Mouse (Mus musculus): ENCODE measurements around the gene Ptbp3. TPM values are rescaled to one million over a fixed set of nuclear protein-coding genes. Genes with fewer than 3 reads are reported as not detected.

Ptbp3 gene
- total RNA-seq, 2 experiments from 2014 or later, result 29.6 to 37.0 TPM

GRCm38 (mm10) chr4:59445516-59445915, 103.6 kb downstream of the Ptbp3 start:
- intact Hi-C loops (cut with DNase I), result no loop called here
- DNase-seq (ENCODE audit: low spot score), result no peak

DNA sequence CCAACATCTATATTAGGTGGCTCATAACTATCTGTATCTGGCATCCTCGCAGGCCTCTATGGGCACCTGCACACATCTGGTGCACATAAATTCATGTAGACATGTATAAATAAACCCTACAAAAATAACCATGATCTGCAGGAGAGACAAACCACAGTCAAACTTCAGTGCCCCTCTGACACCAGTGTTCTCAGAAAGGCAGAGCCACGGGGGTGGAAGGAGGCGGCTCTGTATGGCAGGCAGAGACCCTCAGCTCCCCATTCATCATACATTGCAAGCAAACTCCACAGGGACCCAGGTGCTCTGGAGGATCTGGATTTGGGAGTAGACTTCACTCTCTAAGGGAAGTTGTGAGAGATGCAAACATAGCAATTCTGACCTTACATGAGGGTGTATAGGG, 104.2 kb downstream of the Ptbp3 start:
- no peak for DNase-seq (ENCODE audit: low spot score)
- intact Hi-C loops (cut with DNase I), result no loop called here

- no peak for DNase-seq (ENCODE audit: low spot score)
- intact Hi-C loops (cut with DNase I), result no loop called here
Measured at GRCm38 (mm10) chr4:59444085-59444484, 105.1 kb downstream of the Ptbp3 start.

- DNase-seq (ENCODE audit: low spot score), result no peak
Measured at GRCm38 (mm10) chr4:59441265-59441664, 107.9 kb downstream of the Ptbp3 start.

DNA sequence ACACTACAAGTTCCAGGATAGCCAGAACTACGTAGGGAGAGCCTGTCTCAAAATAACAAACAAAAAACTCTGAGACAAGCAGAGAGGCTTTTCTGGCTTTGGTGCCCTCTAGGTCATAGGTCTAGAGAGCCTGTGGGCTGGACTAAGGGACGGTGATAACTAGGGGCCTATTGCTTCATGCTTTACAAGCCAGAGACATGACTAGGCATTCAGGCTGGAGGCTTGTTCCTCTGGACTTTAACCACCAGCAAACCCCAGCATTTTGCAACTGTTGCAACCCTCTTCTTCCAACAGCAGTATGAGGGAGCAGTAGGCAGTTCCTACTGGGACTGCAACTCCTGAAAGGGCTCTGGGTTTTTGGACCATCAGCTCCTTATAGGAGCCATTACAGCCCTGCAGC, 109.2 kb downstream of the Ptbp3 start:
- intact Hi-C loops (cut with DNase I), result loop anchor here (5.0 kb wide), 1 partner anchor 47 kb away; no protein-coding TSS in a partner anchor
- no peak for DNase-seq (ENCODE audit: low spot score)

More at GRCm38 (mm10) chr4:59441265-59441664, 107.9 kb downstream of the Ptbp3 start:
- intact Hi-C loops (cut with DNase I), result no loop called here

DNA sequence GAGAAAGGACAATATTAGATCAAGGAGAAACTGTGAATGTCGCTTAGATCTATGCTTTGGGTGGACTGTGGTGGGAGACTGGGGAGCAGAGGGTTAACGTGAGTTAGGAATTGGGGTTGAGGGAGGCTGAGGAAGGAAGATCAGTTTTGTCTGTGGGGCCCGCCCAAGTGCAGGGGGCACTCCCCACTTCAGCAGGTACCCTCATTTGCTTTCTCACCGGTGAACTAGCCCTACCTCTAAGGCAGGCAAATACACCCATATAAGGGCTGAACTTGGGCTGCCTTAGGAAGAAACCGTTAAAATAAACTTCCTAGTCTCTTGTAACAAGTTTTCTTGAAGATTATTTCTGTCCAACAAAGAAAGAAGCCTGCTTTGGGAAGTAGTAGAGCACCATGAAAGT, 110.1 kb downstream of the Ptbp3 start:
- DNase-seq (ENCODE audit: low spot score), result no peak
- intact Hi-C loops (cut with DNase I), result loop anchor here (5.0 kb wide), 1 partner anchor 48 kb away; no protein-coding TSS in a partner anchor

DNA sequence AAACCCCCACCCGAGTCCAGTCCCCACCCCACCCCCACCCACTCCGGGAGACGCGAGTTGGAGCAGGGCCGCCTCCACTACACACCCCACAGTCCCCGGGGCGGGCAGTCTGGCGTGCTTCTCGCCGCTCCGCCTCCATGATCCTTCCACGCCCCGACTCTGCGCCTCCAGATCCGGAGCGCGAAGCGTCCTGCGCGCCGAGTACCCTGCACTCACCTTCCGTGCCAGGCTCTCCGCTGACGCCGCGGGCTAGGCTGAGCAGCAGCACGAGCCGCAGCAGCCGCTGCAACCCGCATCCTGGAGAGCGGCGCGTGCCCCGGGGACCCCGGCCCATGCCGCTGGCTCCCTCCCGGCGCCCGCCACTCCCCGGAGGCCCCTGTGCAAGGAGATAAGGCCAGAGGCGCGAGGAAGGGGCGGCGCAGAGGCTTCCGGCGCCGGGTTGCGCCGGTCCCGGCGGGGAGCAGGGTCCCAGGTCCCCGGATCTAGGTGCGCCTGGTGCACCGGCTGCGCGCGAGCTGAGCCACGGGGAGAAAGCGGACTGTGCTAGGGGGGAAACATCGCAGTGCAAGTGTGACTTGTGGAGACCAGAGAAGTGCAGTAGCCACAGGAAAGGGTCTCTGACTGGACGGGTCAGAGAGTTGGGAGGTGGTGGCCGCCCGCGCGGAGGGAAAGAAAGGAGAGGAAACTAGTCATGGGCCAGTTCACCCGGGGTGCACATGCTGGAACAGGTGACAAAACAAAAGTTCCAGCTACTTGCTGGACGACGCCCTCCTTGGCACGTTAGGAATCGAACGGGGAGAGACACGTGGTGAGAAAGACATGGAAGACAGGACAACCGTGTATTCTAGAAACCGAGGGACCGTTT, 110.9 kb downstream of the Ptbp3 start, which contains the start of gene Susd1:
Gene Susd1, minus strand, starts transcription at position 644 of the 865 bp plus-strand sequence.
- DNase-seq (ENCODE audit: low spot score), result peak; percentile 20
- intact Hi-C loops (cut with DNase I), result loop anchor here (5.0 kb wide), 1 partner anchor 49 kb away; no protein-coding TSS in a partner anchor

- intact Hi-C loops (cut with DNase I), result loop anchor here (5.0 kb wide), 1 partner anchor 51 kb away; no protein-coding TSS in a partner anchor
- no peak for DNase-seq (ENCODE audit: low spot score)
Measured at GRCm38 (mm10) chr4:59435951-59436350, 113.2 kb downstream of the Ptbp3 start.

DNA sequence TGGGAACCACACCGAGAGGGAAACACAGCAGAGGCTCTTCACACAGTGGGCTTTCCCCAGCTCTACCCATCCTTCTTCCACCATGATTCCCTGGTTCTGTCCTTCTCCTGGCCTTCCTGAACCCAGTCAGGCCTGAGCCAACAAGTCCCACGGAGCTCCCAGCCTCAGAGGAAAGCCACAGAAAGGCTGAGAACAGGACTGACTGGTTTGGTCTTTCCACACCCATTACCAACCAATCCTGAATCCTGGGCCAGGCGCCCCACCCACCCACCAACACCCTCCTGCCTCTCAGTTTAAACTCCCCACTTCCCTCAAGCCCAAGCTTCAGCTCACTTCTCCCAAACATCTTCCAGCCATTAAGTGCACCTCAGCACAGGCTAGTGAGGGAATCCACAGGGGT, 115.1 kb downstream of the Ptbp3 start:
- intact Hi-C loops (cut with DNase I), result no loop called here
- no peak for DNase-seq (ENCODE audit: low spot score)

GRCm38 (mm10) chr4:59429128-59429527, 120.0 kb downstream of the Ptbp3 start:
- intact Hi-C loops (cut with DNase I), result no loop called here

GRCm38 (mm10) chr4:59426429-59426828, 122.7 kb downstream of the Ptbp3 start:
- no peak for DNase-seq (ENCODE audit: low spot score)
- intact Hi-C loops (cut with DNase I), result no loop called here

More at GRCm38 (mm10) chr4:59429128-59429527, 120.0 kb downstream of the Ptbp3 start:
- no peak for DNase-seq (ENCODE audit: low spot score)

DNA sequence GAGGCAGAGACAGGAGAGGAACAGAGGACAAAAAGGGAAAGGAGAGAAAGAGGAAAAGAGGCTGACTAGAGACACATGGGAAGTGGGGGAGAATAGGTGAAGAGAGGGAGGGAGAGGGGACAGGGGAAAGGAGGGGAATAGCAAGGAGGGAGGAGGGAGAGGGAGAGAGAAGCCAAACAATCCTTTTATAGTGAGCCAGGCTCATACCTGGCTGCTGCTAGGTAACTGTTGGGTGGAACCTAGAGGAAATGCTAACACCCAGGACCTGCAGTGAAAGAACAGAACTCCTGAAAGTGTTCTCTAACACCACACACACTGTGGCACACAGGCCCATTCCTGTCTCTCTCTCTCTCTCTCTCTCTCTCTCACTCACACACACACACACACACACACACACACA, 126.4 kb downstream of the Ptbp3 start:
- intact Hi-C loops (cut with DNase I), result no loop called here
- DNase-seq (ENCODE audit: low spot score), result no peak

DNA sequence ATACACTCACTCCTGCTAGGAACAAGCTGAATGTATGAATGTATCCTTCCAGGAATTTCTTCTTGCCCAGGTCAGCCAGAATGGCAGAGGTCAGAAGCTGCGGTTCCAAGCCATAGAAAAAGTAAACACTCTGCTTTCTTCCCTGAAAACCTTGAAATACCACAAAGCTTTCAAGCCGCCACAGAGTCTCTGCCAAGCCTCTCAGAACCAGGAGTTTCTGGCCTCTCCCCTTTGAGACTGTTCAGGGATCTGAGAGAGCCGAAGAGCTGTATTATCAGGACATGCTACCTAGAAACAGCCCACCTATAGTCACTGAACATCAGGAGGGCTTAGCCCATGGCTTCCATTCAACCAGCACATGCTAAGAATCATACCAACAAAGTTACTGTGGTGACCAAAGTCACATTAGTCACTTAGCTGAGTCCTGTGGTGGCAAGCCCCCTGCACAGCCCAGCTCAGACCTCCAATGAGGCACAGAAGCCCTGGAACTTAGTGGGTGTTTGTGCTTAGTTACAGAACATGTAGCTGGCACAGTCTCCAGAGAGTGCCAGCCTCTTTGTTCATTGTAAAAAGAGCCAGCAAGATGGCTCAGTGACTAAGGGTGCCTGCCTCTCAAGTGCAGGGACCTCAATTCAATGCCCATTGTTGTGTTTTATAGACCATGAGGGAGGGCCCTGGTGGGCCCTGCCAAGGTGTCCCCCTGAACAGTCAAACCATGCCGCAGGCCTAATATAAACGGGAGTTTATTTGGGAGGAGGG, 127.0 kb downstream of the Ptbp3 start:
- no peak for DNase-seq (ENCODE audit: low spot score)
- intact Hi-C loops (cut with DNase I), result no loop called here

Other genes starting within 250 kb of the Ptbp3 start
- 1 to 10 TPM in 1 of 2 experiments, under 1 TPM in 1; 0.94 to 1.6 TPM for gene Susd1, start 110.7 kb downstream of the Ptbp3 start, total RNA-seq (2021)
- 100 to 1,000 TPM; 221 to 227 TPM for gene Hsdl2, start 32.2 kb upstream of the Ptbp3 start, total RNA-seq (2021)
- 1 to 10 TPM; 7.1 to 7.5 TPM for gene E130308A19Rik, start 76.8 kb upstream of the Ptbp3 start, total RNA-seq (2021)